Mouse (Mus musculus): ENCODE data around the gene Snx6. TPM values are rescaled to one million over a fixed set of nuclear protein-coding genes. Genes with fewer than 3 reads are reported as not detected.

Snx6 gene
- polyA plus RNA-seq, 1 experiment from 2014 or later, result 204 TPM

GRCm38 (mm10) chr12:54810142-54810541, 14.6 kb upstream of the Snx6 start:
- no peaks in the 10 kb centered on the region for H3K36me3 ChIP-seq (ENCODE audit: control insufficient read depth, insufficient read depth, low read length)
- H3K4me2 ChIP-seq (replicated peaks; ENCODE audit: low read depth, low read length), result no peak overlapping the region
- 0 out of 2 replicates have a peak, but pooled peaks cover 4% of the 10 kb centered on the region for H3K4me1 ChIP-seq (ENCODE audit: control insufficient read depth, insufficient read depth, low read length)
- H3K27ac ChIP-seq (ENCODE audit: low read length), result no peak overlapping the region
- no peak overlapping the region for H3K4me3 ChIP-seq (ENCODE audit: low read depth, low read length)
- WGBS, result 49% methylated on average over 2 of the region's 2 CpGs
- no peaks in the 10 kb centered on the region for H3K27me3 ChIP-seq (ENCODE audit: control insufficient read depth, insufficient read depth, low read length)
- H3K9me3 ChIP-seq (ENCODE audit: control insufficient read depth, low read depth, low read length), result no peaks in the 10 kb centered on the region
- no peak overlapping the region for H3K9ac ChIP-seq (replicated peaks; ENCODE audit: low read depth, low read length)
- ATAC-seq (ENCODE audit: insufficient number of reproducible peaks, insufficient read depth, low FRiP score, low read depth), result no peak

GRCm38 (mm10) chr12:54807481-54807880, 12.0 kb upstream of the Snx6 start:
- 51% methylated on average over 6 of the region's 6 CpGs for WGBS
- no peak overlapping the region for H3K9ac ChIP-seq (replicated peaks; ENCODE audit: low read depth, low read length)
- 0 out of 2 replicates have a peak, but pooled peaks cover 4% of the 10 kb centered on the region for H3K4me1 ChIP-seq (ENCODE audit: control insufficient read depth, insufficient read depth, low read length)
- no peak overlapping the region for H3K27ac ChIP-seq (ENCODE audit: low read length)
- H3K27me3 ChIP-seq (ENCODE audit: control insufficient read depth, insufficient read depth, low read length), result no peaks in the 10 kb centered on the region
- no peak overlapping the region for H3K4me2 ChIP-seq (replicated peaks; ENCODE audit: low read depth, low read length)
- H3K9me3 ChIP-seq (ENCODE audit: control insufficient read depth, low read depth, low read length), result no peaks in the 10 kb centered on the region
- H3K4me3 ChIP-seq (ENCODE audit: low read depth, low read length), result no peak overlapping the region
- H3K36me3 ChIP-seq (ENCODE audit: control insufficient read depth, insufficient read depth, low read length), result no peaks in the 10 kb centered on the region
- ATAC-seq (ENCODE audit: insufficient number of reproducible peaks, insufficient read depth, low FRiP score, low read depth), result no peak

- no peaks in the 10 kb centered on the region for H3K27me3 ChIP-seq (ENCODE audit: control insufficient read depth, insufficient read depth, low read length)
- H3K9ac ChIP-seq (replicated peaks; ENCODE audit: low read depth, low read length), result no peak overlapping the region
- H3K27ac ChIP-seq (ENCODE audit: low read length), result peak overlapping the region; percentile 7; the same call in 1 of the 2 replicates
- WGBS, result 55% methylated on average over 6 of the region's 6 CpGs
- 0 out of 2 replicates have a peak, but pooled peaks cover 4% of the 10 kb centered on the region for H3K4me1 ChIP-seq (ENCODE audit: control insufficient read depth, insufficient read depth, low read length)
- H3K36me3 ChIP-seq (ENCODE audit: control insufficient read depth, insufficient read depth, low read length), result no peaks in the 10 kb centered on the region
- no peak overlapping the region for H3K4me3 ChIP-seq (ENCODE audit: low read depth, low read length)
- H3K9me3 ChIP-seq (ENCODE audit: control insufficient read depth, low read depth, low read length), result no peaks in the 10 kb centered on the region
- ATAC-seq (ENCODE audit: insufficient number of reproducible peaks, insufficient read depth, low FRiP score, low read depth), result 0 out of 2 replicates have a peak, but pooled peaks have one; percentile 29
- H3K4me2 ChIP-seq (replicated peaks; ENCODE audit: low read depth, low read length), result no peak overlapping the region
These were observed 10.6 kb upstream of the Snx6 start for GRCm38 (mm10) chr12:54806131-54806530.

GRCm38 (mm10) chr12:54805254-54806002, 9.9 kb upstream of the Snx6 start:
- H3K4me3 ChIP-seq (ENCODE audit: low read depth, low read length), result no peak overlapping the region
- H3K27ac ChIP-seq (ENCODE audit: low read length), result peak overlapping the region; percentile 7; the same call in 1 of the 2 replicates
- 0 out of 2 replicates have a peak, but pooled peaks cover 4% of the 10 kb centered on the region for H3K4me1 ChIP-seq (ENCODE audit: control insufficient read depth, insufficient read depth, low read length)
- H3K9ac ChIP-seq (replicated peaks; ENCODE audit: low read depth, low read length), result no peak overlapping the region
- ATAC-seq (ENCODE audit: insufficient number of reproducible peaks, insufficient read depth, low FRiP score, low read depth), result no peak
- H3K27me3 ChIP-seq (ENCODE audit: control insufficient read depth, insufficient read depth, low read length), result no peaks in the 10 kb centered on the region
- H3K4me2 ChIP-seq (replicated peaks; ENCODE audit: low read depth, low read length), result no peak overlapping the region
- no peaks in the 10 kb centered on the region for H3K9me3 ChIP-seq (ENCODE audit: control insufficient read depth, low read depth, low read length)
- 80% methylated on average over 6 of the region's 6 CpGs for WGBS
- H3K36me3 ChIP-seq (ENCODE audit: control insufficient read depth, insufficient read depth, low read length), result no peaks in the 10 kb centered on the region

- H3K4me1 ChIP-seq (ENCODE audit: control insufficient read depth, insufficient read depth, low read length), result no peaks in the 10 kb centered on the region
- no peaks in the 10 kb centered on the region for H3K27me3 ChIP-seq (ENCODE audit: control insufficient read depth, insufficient read depth, low read length)
- H3K9ac ChIP-seq (replicated peaks; ENCODE audit: low read depth, low read length), result no peak overlapping the region
- WGBS, result 88% methylated on average over 3 of the region's 3 CpGs
- no peaks in the 10 kb centered on the region for H3K9me3 ChIP-seq (ENCODE audit: control insufficient read depth, low read depth, low read length)
- H3K4me3 ChIP-seq (ENCODE audit: low read depth, low read length), result no peak overlapping the region
- H3K27ac ChIP-seq (ENCODE audit: low read length), result no peak overlapping the region
- ATAC-seq (ENCODE audit: insufficient number of reproducible peaks, insufficient read depth, low FRiP score, low read depth), result no peak
- H3K4me2 ChIP-seq (replicated peaks; ENCODE audit: low read depth, low read length), result no peak overlapping the region
- no peaks in the 10 kb centered on the region for H3K36me3 ChIP-seq (ENCODE audit: control insufficient read depth, insufficient read depth, low read length)
These were observed 8.0 kb upstream of the Snx6 start for GRCm38 (mm10) chr12:54803531-54803930.

GRCm38 (mm10) chr12:54796516-54797195, 1.2 kb upstream of the Snx6 start:
- WGBS, result 85% methylated on average over 8 of the region's 8 CpGs
- H3K27ac ChIP-seq (ENCODE audit: low read length), result no peak overlapping the region
- peaks cover 16% of the 10 kb centered on the region; the same call in 1 of the 2 replicates for H3K4me1 ChIP-seq (ENCODE audit: control insufficient read depth, insufficient read depth, low read length)
- no peak for ATAC-seq (ENCODE audit: insufficient number of reproducible peaks, insufficient read depth, low FRiP score, low read depth)
- no peak overlapping the region for H3K4me3 ChIP-seq (ENCODE audit: low read depth, low read length)
- H3K9me3 ChIP-seq (ENCODE audit: control insufficient read depth, low read depth, low read length), result no peaks in the 10 kb centered on the region
- no peak overlapping the region for H3K4me2 ChIP-seq (replicated peaks; ENCODE audit: low read depth, low read length)
- no peak overlapping the region for H3K9ac ChIP-seq (replicated peaks; ENCODE audit: low read depth, low read length)
- H3K36me3 ChIP-seq (ENCODE audit: control insufficient read depth, insufficient read depth, low read length), result no peaks in the 10 kb centered on the region
- no peaks in the 10 kb centered on the region for H3K27me3 ChIP-seq (ENCODE audit: control insufficient read depth, insufficient read depth, low read length)

GRCm38 (mm10) chr12:54794392-54794791, 1.1 kb downstream of the Snx6 start:
- ATAC-seq (ENCODE audit: insufficient number of reproducible peaks, insufficient read depth, low FRiP score, low read depth), result no peak
- H3K9ac ChIP-seq (replicated peaks; ENCODE audit: low read depth, low read length), result peak overlapping the region; percentile 93; the same call in 1 of the 2 replicates
- H3K27ac ChIP-seq (ENCODE audit: low read length), result no peak overlapping the region
- H3K4me1 ChIP-seq (ENCODE audit: control insufficient read depth, insufficient read depth, low read length), result peaks cover 34% of the 10 kb centered on the region
- no peaks in the 10 kb centered on the region for H3K9me3 ChIP-seq (ENCODE audit: control insufficient read depth, low read depth, low read length)
- H3K36me3 ChIP-seq (ENCODE audit: control insufficient read depth, insufficient read depth, low read length), result no peaks in the 10 kb centered on the region; the same call in 1 of the 2 replicates
- no peaks in the 10 kb centered on the region for H3K27me3 ChIP-seq (ENCODE audit: control insufficient read depth, insufficient read depth, low read length)
- WGBS, result 14% methylated on average over 3 of the region's 3 CpGs
- peak overlapping the region; percentile 88 for H3K4me3 ChIP-seq (ENCODE audit: low read depth, low read length)
- H3K4me2 ChIP-seq (replicated peaks; ENCODE audit: low read depth, low read length), result peak overlapping the region; percentile 66

- Histone ChIP-seq H3K9me3 (ENCODE audit: control insufficient read depth, low read depth, low read length) (no peaks in the 10 kb centered on the region), H3K4me1 (ENCODE audit: control insufficient read depth, insufficient read depth, low read length) (peaks cover 39% of the 10 kb centered on the region), H3K9ac (replicated peaks; ENCODE audit: low read depth, low read length) (no peak overlapping the region), H3K36me3 (ENCODE audit: control insufficient read depth, insufficient read depth, low read length) (no peaks in the 10 kb centered on the region; the same call in 1 of the 2 replicates), H3K4me3 (ENCODE audit: low read depth, low read length) (no peak overlapping the region), H3K4me2 (replicated peaks; ENCODE audit: low read depth, low read length) (no peak overlapping the region), H3K27me3 (ENCODE audit: control insufficient read depth, insufficient read depth, low read length) (no peaks in the 10 kb centered on the region), H3K27ac (ENCODE audit: low read length) (no peak overlapping the region)
- no peak for ATAC-seq (ENCODE audit: insufficient number of reproducible peaks, insufficient read depth, low FRiP score, low read depth)
- WGBS, result 81% methylated on average over 8 of the region's 8 CpGs
These were observed 4.0 kb downstream of the Snx6 start for GRCm38 (mm10) chr12:54791465-54791864.

All from stomach, embryonic 14.5 days (tissue).